Mouse (Mus musculus) MEL (cell line): ENCODE results near the gene Maff.

Experiments
- CTCF ChIP-seq, 3 experiments: IDR thresholded peaks in 2 of 3; conservative IDR thresholded peaks in 1 of 3; 2 replicates each; pipeline ENCODE4 v1.5.1; 2011 to 2012; ENCODE audit warnings: low read length in 3 of 3, low read depth in 2 of 3, mild to moderate bottlenecking in 2 of 3, improper control_type of control experiment in 1 of 3, inconsistent platforms in 1 of 3, mixed read lengths in 1 of 3, moderate library complexity in 1 of 3; ENCODE audit not compliant: control insufficient read depth in 1 of 3, insufficient read depth in 1 of 3, poor library complexity in 1 of 3, severe bottlenecking in 1 of 3
- KAT2A ChIP-seq: conservative IDR thresholded peaks from 2 replicates; pipeline ENCODE4 v1.6.1; 2012; ENCODE audit warnings: low read depth, low read length, improper control_type of control experiment, inconsistent platforms
- MAFK ChIP-seq: IDR thresholded peaks from 2 replicates; pipeline ENCODE4 v1.6.1; 2011; ENCODE audit warnings: low read depth, mild to moderate bottlenecking, low read length, improper control_type of control experiment, borderline replicate concordance
- MAX ChIP-seq: IDR thresholded peaks from 2 replicates; pipeline ENCODE4 v1.6.1; 2011; ENCODE audit warnings: low read length, improper control_type of control experiment
- NRF1 ChIP-seq: IDR thresholded peaks from 2 replicates; pipeline ENCODE4 v1.6.1; 2014; ENCODE audit warnings: low read depth, mild to moderate bottlenecking, inconsistent platforms, low read length, improper control_type of control experiment, moderate library complexity; ENCODE audit not compliant: poor library complexity, insufficient read depth, severe bottlenecking
- POLR2A ChIP-seq, 2 experiments: IDR thresholded peaks; 2 replicates each; pipeline ENCODE4 v1.6.1; 2011 to 2012; ENCODE audit warnings: low read length in 2 of 2, mild to moderate bottlenecking in 2 of 2, control low read depth in 1 of 2, improper control_type of control experiment in 1 of 2, low read depth in 1 of 2, moderate library complexity in 1 of 2; ENCODE audit not compliant: control insufficient read depth in 1 of 2, insufficient read depth in 1 of 2, poor library complexity in 1 of 2
- TCF12 ChIP-seq: IDR thresholded peaks from 2 replicates; pipeline ENCODE4 v1.6.1; 2014; ENCODE audit warnings: low read depth, mild to moderate bottlenecking, inconsistent platforms, low read length, improper control_type of control experiment, moderate library complexity
- USF1 ChIP-seq: IDR thresholded peaks from 2 replicates; pipeline ENCODE4 v1.6.1; 2014; ENCODE audit warnings: low read depth, mild to moderate bottlenecking, inconsistent platforms, low read length, improper control_type of control experiment, moderate library complexity
- ZNF384 ChIP-seq: IDR thresholded peaks from 2 replicates; pipeline ENCODE4 v1.6.1; 2012; ENCODE audit warnings: low read depth, mild to moderate bottlenecking, inconsistent platforms, low read length, improper control_type of control experiment

DNA sequence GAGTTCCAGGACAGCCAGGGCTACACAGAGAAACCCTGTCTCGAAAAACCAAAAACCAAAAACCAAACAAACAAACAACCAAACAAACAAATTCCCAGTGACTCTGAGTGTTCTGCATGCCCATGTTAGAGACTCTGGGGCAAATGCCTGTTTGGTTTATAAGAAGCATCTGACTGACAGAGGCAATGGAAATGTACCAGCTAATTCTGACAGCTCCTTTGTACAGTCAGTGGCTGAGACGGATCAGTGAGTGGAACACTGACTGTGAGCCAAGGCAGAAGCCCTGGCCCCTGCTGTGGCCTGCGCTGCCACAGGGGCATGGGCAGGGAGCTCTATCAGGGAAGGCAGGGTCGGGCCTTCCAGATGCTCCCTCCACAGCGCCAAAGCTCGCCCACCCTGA, 40.7 kb downstream of the Maff start:
- TF ChIP-seq POLR2A (IDR thresholded peaks at IDR 0.05; ENCODE audit: control insufficient read depth in 1 of 2, insufficient read depth in 1 of 2, low read depth in 1 of 2, low read length in 2 of 2, poor library complexity in 1 of 2) (no peak), TCF12 (no peak), MAFK (no peak), NRF1 (no peak), CTCF (IDR thresholded peaks at IDR 0.05 in 2 of 3, conservative IDR thresholded peaks at IDR 0.05 in 1 of 3; ENCODE audit: control insufficient read depth in 1 of 3, insufficient read depth in 1 of 3, low read depth in 2 of 3, low read length in 3 of 3, poor library complexity in 1 of 3, severe bottlenecking in 1 of 3) (no peak), KAT2A (no peak), ZNF384 (no peak), MAX (no peak), USF1 (no peak)
